Mouse (Mus musculus) heart, postnatal 25 days (tissue): ENCODE results near the gene B4galt2. TPM values are rescaled to one million over a fixed set of nuclear protein-coding genes. Genes with fewer than 3 reads are reported as not detected.

Experiments
- DNase-seq: peaks from one replicate; pipeline ENCODE4 v3.0.0; 2022; ENCODE audit warnings: low spot score
- intact Hi-C: fragments of 180-260 bp; cut with DNase I; formaldehyde crosslinking; loops from one replicate; pipeline ENCODE4 v1.15.1; 2025
- total RNA-seq, 2 experiments: library from RNA; stranded (reverse); gene quantifications; 2 replicates each; pipeline ENCODE4 v1.2.3; 2021

Gene B4galt2
- total RNA-seq, 2 experiments from 2014 or later, result 4.5 to 5.2 TPM

- intact Hi-C loops, result loop anchor here (5.0 kb wide), 1 partner anchor 265 kb away; no protein-coding TSS in a partner anchor
These were observed 29.5 kb upstream of the B4galt2 start for GRCm38 (mm10) chr4:117912685-117913273.

GRCm38 (mm10) chr4:117912131-117912561, 28.9 kb upstream of the B4galt2 start:
- no peak for DNase-seq
- intact Hi-C loops, result loop anchor here (5.0 kb wide), 1 partner anchor 265 kb away; no protein-coding TSS in a partner anchor

More at GRCm38 (mm10) chr4:117912685-117913273, 29.5 kb upstream of the B4galt2 start:
- DNase-seq, result no peak

- intact Hi-C loops, result no loop called here
- DNase-seq, result no peak
These were observed 25.7 kb upstream of the B4galt2 start for GRCm38 (mm10) chr4:117908834-117909453.

GRCm38 (mm10) chr4:117906196-117906595, 22.9 kb upstream of the B4galt2 start:
- DNase-seq, result no peak
- intact Hi-C loops, result no loop called here

- intact Hi-C loops, result no loop called here
- DNase-seq, result no peak
These were observed 21.5 kb upstream of the B4galt2 start for GRCm38 (mm10) chr4:117904761-117905160.

- intact Hi-C loops, result no loop called here
- no peak for DNase-seq
These were observed 20.8 kb upstream of the B4galt2 start for GRCm38 (mm10) chr4:117904094-117904493.

- intact Hi-C loops, result no loop called here
- no peak for DNase-seq
These were observed 14.8 kb upstream of the B4galt2 start for GRCm38 (mm10) chr4:117898111-117898510.

- no peak for DNase-seq
- intact Hi-C loops, result no loop called here
These were observed 12.7 kb upstream of the B4galt2 start for GRCm38 (mm10) chr4:117896031-117896430.

- intact Hi-C loops, result no loop called here
- no peak for DNase-seq
These were observed 12.1 kb upstream of the B4galt2 start for GRCm38 (mm10) chr4:117895339-117895738.

- no peak for DNase-seq
- intact Hi-C loops, result no loop called here
These were observed 11.3 kb upstream of the B4galt2 start for GRCm38 (mm10) chr4:117894601-117895000.

GRCm38 (mm10) chr4:117893376-117893775, 10.1 kb upstream of the B4galt2 start:
- no peak for DNase-seq
- intact Hi-C loops, result no loop called here

GRCm38 (mm10) chr4:117891738-117892161, 8.5 kb upstream of the B4galt2 start, which contains the start of gene Dph2:
TSS of gene Dph2 (minus strand) at chr4:117892032.
- peak; percentile 75 for DNase-seq
- intact Hi-C loops, result loop anchor here (1.0 kb wide), 1 partner anchor 23 kb away; the partner anchor contains the start of gene Ipo13

GRCm38 (mm10) chr4:117890750-117891149, 7.5 kb upstream of the B4galt2 start:
- intact Hi-C loops, result no loop called here
- DNase-seq, result no peak

GRCm38 (mm10) chr4:117890031-117890430, 6.7 kb upstream of the B4galt2 start:
- intact Hi-C loops, result no loop called here
- DNase-seq, result no peak

GRCm38 (mm10) chr4:117889471-117889870, 6.2 kb upstream of the B4galt2 start:
- DNase-seq, result no peak
- intact Hi-C loops, result no loop called here

- DNase-seq, result no peak
- intact Hi-C loops, result no loop called here
These were observed 4.6 kb upstream of the B4galt2 start for GRCm38 (mm10) chr4:117887920-117888319.

GRCm38 (mm10) chr4:117887133-117887532, 3.8 kb upstream of the B4galt2 start, which contains the start of gene Atp6v0b:
TSS of gene Atp6v0b (minus strand) at chr4:117887333.
- peak; percentile 89 for DNase-seq
- intact Hi-C loops, result no loop called here

GRCm38 (mm10) chr4:117886644-117887043, 3.4 kb upstream of the B4galt2 start:
- intact Hi-C loops, result no loop called here
- DNase-seq, result no peak

GRCm38 (mm10) chr4:117885994-117886393, 2.7 kb upstream of the B4galt2 start:
- DNase-seq, result no peak
- intact Hi-C loops, result no loop called here

- intact Hi-C loops, result no loop called here
- no peak for DNase-seq
These were observed 1.8 kb upstream of the B4galt2 start for GRCm38 (mm10) chr4:117885093-117885492.

GRCm38 (mm10) chr4:117884146-117884545, 859 bp upstream of the B4galt2 start:
- intact Hi-C loops, result loop anchor here (5.0 kb wide), 1 partner anchor 198 kb away; no protein-coding TSS in a partner anchor
- DNase-seq, result no peak
